Mouse (Mus musculus) lung, postnatal 25 days (tissue): Measurements from ENCODE around the gene Riox1.
A peak's percentile ranks its signal among the peaks of the same experiment; 100 is the strongest.

Experiments used
- DNase-seq: peaks from one replicate; pipeline ENCODE4 v3.0.0; 2022; ENCODE audit warnings: low spot score

Riox1 gene

DNA sequence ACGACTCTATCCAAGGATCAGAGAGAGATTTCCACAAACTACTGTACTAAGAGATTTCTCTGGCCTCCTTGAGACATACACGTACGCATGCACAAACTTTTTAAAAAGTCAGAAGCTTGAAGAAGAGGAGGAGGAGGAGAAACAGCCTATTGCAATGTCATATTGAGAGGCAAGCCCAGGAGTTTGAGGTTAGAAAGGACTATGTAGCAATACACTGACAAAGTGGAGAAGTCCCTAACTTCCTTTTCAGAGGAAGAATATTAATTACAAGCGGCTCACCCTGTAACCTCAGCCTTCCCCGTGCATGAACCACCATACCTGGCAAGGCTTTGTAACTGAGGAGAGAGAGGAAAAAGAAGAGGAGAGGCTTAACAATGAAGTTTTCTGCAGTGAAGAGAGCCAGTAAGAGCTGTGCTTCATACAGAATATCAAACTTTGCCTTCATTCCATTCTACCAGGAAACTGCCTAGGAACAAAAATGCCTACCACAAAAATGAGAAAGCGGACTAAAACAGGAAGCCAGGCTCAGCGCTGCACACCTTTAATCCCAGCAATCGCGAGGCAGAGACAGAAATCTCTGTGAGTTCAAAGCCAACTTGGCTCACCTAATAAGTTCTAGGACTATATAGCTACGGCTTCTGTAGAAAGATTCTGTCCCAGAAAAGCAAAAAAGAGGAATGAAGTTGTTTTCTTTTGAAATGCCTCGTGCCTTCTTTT, 474 bp upstream of the Riox1 start:
- DNase-seq, result no peak

- no peak for DNase-seq
Observed at GRCm38 (mm10) chr12:83950840-83951701, 663 bp downstream of the Riox1 start.

GRCm38 (mm10) chr12:83951711-83952575, 1.5 kb downstream of the Riox1 start:
- no peak for DNase-seq

- no peak for DNase-seq
Observed at GRCm38 (mm10) chr12:83958278-83958677, 7.9 kb downstream of the Riox1 start.

DNA sequence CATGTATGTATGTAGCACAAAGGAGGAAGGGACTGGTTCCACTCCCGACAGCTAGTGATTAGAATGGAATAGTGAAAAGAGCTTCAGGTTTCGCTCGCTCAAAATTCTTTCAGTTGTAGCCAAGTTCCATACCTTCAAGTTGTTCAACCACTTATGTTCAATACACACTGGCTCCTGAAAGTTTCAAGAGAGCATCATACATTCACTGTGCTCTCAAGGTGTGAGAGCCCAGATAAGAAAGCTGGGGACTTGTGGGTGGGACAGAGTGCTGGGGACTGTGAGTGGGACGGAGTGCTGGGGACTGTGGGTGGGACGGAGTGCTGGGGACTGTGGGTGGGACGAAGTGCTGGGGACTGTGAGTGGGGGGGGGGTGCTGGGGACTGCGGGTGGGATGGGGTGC, 14.8 kb downstream of the Riox1 start:
- DNase-seq, result no peak

- DNase-seq, result peak; percentile 71
Observed at GRCm38 (mm10) chr12:83972117-83972516, 21.7 kb downstream of the Riox1 start.

- DNase-seq, result no peak
Observed at GRCm38 (mm10) chr12:83978862-83979261, 28.5 kb downstream of the Riox1 start.

DNA sequence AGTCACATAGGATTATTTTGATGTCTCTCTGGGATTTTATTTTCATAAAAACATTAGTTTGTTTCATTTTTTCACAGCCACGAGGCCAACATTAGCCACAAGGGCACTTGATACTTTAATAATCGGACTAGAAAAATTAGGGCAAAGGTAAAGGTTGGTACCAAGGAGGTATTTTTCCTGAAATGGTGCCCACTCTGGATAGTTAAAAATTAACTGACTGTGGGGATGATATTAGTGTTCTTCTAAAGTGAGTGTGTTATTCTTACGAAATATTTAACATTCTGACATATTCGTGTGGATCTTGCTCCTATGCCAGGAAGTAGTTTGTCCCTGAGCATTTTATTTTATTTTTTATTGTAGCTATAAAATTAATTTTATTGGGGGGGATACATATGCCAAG, 31.2 kb downstream of the Riox1 start:
- no peak for DNase-seq

DNA sequence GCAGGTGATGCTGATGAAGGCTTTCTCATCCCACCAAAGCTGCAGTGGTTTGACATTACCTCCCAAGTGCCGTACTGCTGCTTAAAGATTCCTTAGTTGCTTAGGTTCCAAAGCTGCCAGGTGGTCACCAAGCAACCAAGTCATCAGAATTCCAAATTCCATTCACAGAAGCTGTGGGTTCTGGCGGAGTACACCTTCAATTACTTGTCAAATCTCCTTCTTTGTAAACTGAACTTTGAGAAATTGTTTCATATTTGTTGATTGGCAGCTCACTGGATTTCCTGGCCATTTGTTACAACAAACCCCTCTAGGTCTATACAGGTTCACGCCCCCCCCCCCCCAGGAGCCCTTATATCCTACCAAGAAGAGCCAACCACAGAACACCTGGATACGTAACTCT, 34.3 kb downstream of the Riox1 start, which contains the start of gene Heatr4:
Heatr4 (minus strand) TSS at position 101 of the 400 bp plus-strand sequence.
- no peak for DNase-seq

DNA sequence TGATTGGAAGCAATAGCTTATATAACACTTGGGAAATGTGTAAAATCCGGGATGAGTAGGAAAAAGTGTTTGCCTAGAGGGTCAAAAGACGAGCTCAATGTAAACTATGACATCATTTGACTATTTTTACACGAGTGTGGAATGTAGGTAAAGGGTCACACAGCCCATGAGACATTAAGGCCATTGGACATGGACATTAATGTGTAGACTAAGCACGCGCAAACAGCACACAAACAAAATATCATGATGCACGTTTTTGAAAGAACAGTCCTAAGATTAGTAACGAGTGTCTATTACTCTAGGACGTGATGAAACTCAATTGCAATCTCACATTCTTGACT, 36.8 kb downstream of the Riox1 start:
- DNase-seq, result no peak

DNA sequence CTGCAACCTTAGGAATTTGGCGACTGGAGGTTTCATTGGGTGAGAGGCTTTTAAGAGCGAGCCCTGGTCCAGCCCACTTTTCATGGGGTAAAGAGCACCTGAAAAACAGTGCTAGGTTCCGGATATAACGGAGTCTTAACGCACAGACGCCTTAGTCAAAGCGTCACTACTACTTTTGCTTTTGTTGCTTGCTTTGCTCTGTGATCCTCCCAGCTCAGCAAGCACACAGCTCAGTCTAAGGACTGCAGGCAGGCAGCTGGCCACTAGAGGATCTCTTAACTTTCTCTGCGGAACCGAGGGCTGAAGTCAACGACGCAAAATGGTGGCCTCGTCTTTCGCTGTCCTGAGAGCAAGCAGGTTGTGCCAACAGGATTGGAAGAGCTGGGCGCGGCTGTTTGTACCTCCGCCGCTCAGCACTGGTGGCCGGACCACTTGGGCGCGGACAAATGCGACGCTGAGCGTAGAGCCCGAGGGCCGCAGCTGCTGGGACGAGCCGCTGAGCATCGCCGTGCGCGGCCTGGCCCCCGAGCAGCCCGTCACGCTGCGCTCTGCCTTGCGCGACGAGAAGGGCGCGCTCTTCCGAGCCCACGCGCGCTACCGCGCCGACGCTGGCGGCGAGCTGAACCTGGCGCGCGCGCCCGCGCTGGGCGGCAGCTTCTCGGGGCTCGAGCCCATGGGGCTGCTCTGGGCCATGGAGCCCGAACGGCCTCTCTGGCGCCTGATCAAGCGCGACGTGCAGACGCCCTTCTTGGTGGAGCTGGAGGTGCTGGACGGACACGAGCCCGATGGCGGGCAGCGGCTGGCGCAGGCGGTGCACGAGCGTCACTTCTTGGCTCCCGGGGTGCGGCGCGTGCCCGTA, 37.4 kb downstream of the Riox1 start, which contains the start of gene Acot2:
Acot2 (plus strand) TSS at position 279 of the 859 bp plus-strand sequence.
- DNase-seq, result peak; percentile 85

GRCm38 (mm10) chr12:83988483-83988882, 38.1 kb downstream of the Riox1 start:
- DNase-seq, result no peak

DNA sequence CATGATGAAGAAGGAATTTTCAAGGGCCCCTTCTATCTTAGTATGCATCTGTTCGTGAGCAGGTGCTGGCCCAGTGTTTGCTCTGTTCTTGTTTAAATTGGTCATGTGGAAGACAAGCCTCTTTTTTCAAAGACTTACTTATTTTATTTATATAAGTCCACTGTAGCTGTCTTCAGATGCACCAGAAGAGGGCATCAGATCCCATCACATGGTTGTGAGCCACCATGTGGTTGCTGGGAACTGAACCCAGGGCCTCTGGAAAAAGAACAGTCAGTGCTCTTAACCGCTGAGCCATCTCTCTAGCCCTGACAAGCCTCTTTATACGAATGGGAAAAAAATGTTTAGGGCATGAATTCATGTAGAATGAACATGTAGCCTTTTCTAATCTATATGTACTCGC, 39.0 kb downstream of the Riox1 start:
- no peak for DNase-seq

- no peak for DNase-seq
Observed at GRCm38 (mm10) chr12:83997221-83997620, 46.8 kb downstream of the Riox1 start.

GRCm38 (mm10) chr12:83998341-83999107, 48.1 kb downstream of the Riox1 start:
- no peak for DNase-seq

DNA sequence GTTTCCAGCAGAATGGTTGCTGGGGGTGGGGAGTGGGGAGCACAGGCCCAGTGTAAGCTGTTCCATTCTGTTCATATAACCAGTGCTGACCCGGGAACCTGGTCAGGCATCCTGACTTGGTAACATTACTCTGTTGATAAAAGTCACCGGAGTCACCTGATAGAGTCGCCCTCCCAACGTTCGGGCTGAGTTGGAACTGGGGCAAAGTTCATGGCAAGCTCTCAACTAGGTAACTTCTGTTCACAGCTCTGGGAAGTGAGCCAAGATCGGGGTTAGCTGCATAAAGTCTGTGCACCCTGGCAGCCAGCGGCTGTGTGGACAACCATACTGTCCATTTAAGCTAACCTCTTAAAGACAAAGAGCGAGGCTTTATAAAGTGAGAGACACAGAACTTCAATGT, 48.8 kb downstream of the Riox1 start:
- DNase-seq, result peak; percentile 75

DNA sequence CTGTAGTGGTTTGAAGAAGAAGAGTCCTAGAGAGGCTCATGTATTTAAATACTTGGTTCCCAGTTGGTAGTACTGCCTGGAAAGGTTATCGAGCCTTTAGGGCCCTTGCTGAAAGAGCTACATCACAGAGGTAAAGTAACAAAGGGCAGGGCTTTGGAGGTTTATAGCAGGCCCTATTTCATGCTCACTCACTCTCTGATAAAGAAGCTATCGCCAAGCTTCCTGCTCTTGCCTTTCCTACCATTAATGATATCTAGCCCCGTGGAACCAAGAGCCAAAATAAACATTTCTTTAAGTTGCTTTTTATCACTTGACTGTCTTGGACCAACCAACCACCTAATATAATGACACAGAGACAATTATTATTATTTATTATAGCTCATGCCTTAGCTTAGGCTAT, 50.0 kb downstream of the Riox1 start:
- no peak for DNase-seq
